Mouse (Mus musculus) liver, embryonic 11.5 days (tissue): ENCODE measurements around the gene Endog. TPM values are rescaled to one million over a fixed set of nuclear protein-coding genes. Genes with fewer than 3 reads are reported as not detected.

Experiments used
- ATAC-seq: fragments of 200-750 bp; cut with Nextera tagmentation; replicated peaks from 2 replicates; pipeline ENCODE4 v1.8.0; 2017; ENCODE audit warnings: moderate number of reproducible peaks, mild to moderate bottlenecking, moderate TSS enrichment, moderate library complexity; ENCODE audit not compliant: low FRiP score
- DNase-seq: peaks from one replicate; pipeline ENCODE4 v3.0.0-alpha.2; 2017; ENCODE audit warnings: low spot score
- H3K27ac ChIP-seq: fragments of 300-500 bp; sonication (generic); 2 replicates; pipeline ENCODE4 v1.5.1; 2014; ENCODE audit warnings: mild to moderate bottlenecking, low read depth, low read length, control low read depth
- H3K27me3 ChIP-seq: fragments of 300-500 bp; sonication (generic); replicated peaks from 2 replicates; pipeline ENCODE4 v1.6.1; 2014; ENCODE audit warnings: low read length, mixed read lengths; ENCODE audit not compliant: control insufficient read depth, insufficient read depth
- H3K36me3 ChIP-seq: fragments of 300-500 bp; sonication (generic); 2 replicates; pipeline ENCODE4 v1.6.1; 2014; ENCODE audit warnings: mild to moderate bottlenecking, low read length, moderate library complexity, mixed read lengths; ENCODE audit not compliant: control insufficient read depth, insufficient read depth
- H3K4me1 ChIP-seq: fragments of 300-500 bp; sonication (generic); replicated peaks from 2 replicates; pipeline ENCODE4 v1.6.1; 2014; ENCODE audit warnings: low read length, mixed read lengths; ENCODE audit not compliant: control insufficient read depth, insufficient read depth
- H3K4me2 ChIP-seq: fragments of 300-500 bp; sonication (generic); 2 replicates; pipeline ENCODE4 v1.6.1; 2014; ENCODE audit warnings: mild to moderate bottlenecking, control low read depth, moderate library complexity
- H3K4me3 ChIP-seq: fragments of 300-500 bp; sonication (generic); 2 replicates; pipeline ENCODE4 v1.5.1; 2014; ENCODE audit warnings: low read depth, low read length, control low read depth
- H3K9ac ChIP-seq: fragments of 300-500 bp; sonication (generic); 2 replicates; pipeline ENCODE4 v1.6.1; 2014; ENCODE audit warnings: low read depth, low read length, control low read depth
- H3K9me3 ChIP-seq: fragments of 300-500 bp; sonication (generic); 2 replicates; pipeline ENCODE4 v1.6.1; 2016; ENCODE audit warnings: low read length, inconsistent platforms, mixed read lengths; ENCODE audit not compliant: control insufficient read depth
- WGBS: fragments of 180-500 bp; shearing (Covaris S2); extraction: QIAGEN DNeasy Blood & Tissue Kit; methylation state at CpG from one replicate; pipeline ENCODE4 v1.1.7; 2014; 5-methylcytosine and 5-hydroxymethylcytosine counted together
- polyA plus RNA-seq: library from polyadenylated mRNA; unstranded; fragments of >200 nt; fragmentation: Nextera tagmentation; extraction: Ambion mirVana; gene quantifications from 2 replicates; pipeline ENCODE4 v1.2.1, GENCODE M21; 2014

Gene Endog
- polyA plus RNA-seq, 1 experiment from 2014 or later, result 29.1 TPM

GRCm38 (mm10) chr2:30198021-30198420, 26.7 kb downstream of the Endog start:
- Histone ChIP-seq H3K4me1 (peaks cover 9% of the 10 kb centered on the region), H3K4me3 (no peak overlapping the region), H3K27ac (no peak overlapping the region), H3K9ac (no peak overlapping the region), H3K27me3 (no peaks in the 10 kb centered on the region), H3K36me3 (no peaks in the 10 kb centered on the region), H3K4me2 (no peak overlapping the region), H3K9me3 (no peaks in the 10 kb centered on the region)
- DNase-seq (no peak), ATAC-seq (no peak)
- WGBS, result 72% methylated on average over 4 of the region's 4 CpGs

- ATAC-seq, result no peak
- Histone ChIP-seq H3K4me3 (no peak overlapping the region), H3K36me3 (no peaks in the 10 kb centered on the region), H3K27me3 (no peaks in the 10 kb centered on the region), H3K4me2 (no peak overlapping the region), H3K27ac (peak overlapping the region; percentile 14; the same call in 1 of the 2 replicates), H3K9ac (no peak overlapping the region), H3K4me1 (peaks cover 13% of the 10 kb centered on the region), H3K9me3 (no peaks in the 10 kb centered on the region)
- DNase-seq, result no peak
- WGBS, result 43% methylated on average over 1 of the region's 1 CpGs
These were observed 28.7 kb downstream of the Endog start for GRCm38 (mm10) chr2:30199984-30200383.

GRCm38 (mm10) chr2:30200388-30200925, 29.2 kb downstream of the Endog start:
- Histone ChIP-seq H3K4me3 (no peak overlapping the region), H3K4me1 (peaks cover 13% of the 10 kb centered on the region), H3K36me3 (no peaks in the 10 kb centered on the region), H3K9me3 (no peaks in the 10 kb centered on the region), H3K27ac (peak overlapping the region; percentile 32; the same call in 1 of the 2 replicates), H3K9ac (no peak overlapping the region), H3K27me3 (no peaks in the 10 kb centered on the region), H3K4me2 (no peak overlapping the region)
- ATAC-seq, result no peak
- DNase-seq, result no peak
- 74% methylated on average over 5 of the region's 5 CpGs for WGBS

GRCm38 (mm10) chr2:30203439-30203838, 32.1 kb downstream of the Endog start:
- Histone ChIP-seq H3K36me3 (no peaks in the 10 kb centered on the region), H3K4me3 (no peak overlapping the region), H3K9me3 (no peaks in the 10 kb centered on the region), H3K4me2 (no peak overlapping the region), H3K4me1 (peaks cover 15% of the 10 kb centered on the region), H3K27ac (no peak overlapping the region), H3K27me3 (no peaks in the 10 kb centered on the region), H3K9ac (no peak overlapping the region)
- ATAC-seq (no peak), DNase-seq (peak; percentile 56)
- 64% methylated on average over 7 of the region's 7 CpGs for WGBS

- no peak for DNase-seq
These were observed 33.9 kb downstream of the Endog start for GRCm38 (mm10) chr2:30205255-30205628.

GRCm38 (mm10) chr2:30205629-30206357, 34.5 kb downstream of the Endog start, which contains the start of gene Kyat1:
Kyat1 (minus strand) TSS chr2:30205847.
- Histone ChIP-seq H3K9me3 (no peaks in the 10 kb centered on the region), H3K27ac (peak within 1 kb of the TSS; percentile 81), H3K4me3 (peak within 1 kb of the TSS; percentile 83), H3K4me1 (peaks cover 10% of the 10 kb centered on the region), H3K27me3 (no peaks in the 10 kb centered on the region), H3K9ac (peak within 1 kb of the TSS; percentile 64), H3K36me3 (no peaks in the 10 kb centered on the region), H3K4me2 (peak within 1 kb of the TSS; percentile 97)
- DNase-seq (peak; percentile 88), ATAC-seq (peak; percentile 90)
- under 1% methylated on average over 44 of the region's 44 CpGs for WGBS

More at GRCm38 (mm10) chr2:30205255-30205628, 33.9 kb downstream of the Endog start:
- H3K4me1 ChIP-seq, result peaks cover 10% of the 10 kb centered on the region
- no peaks in the 10 kb centered on the region for H3K36me3 ChIP-seq
- H3K4me3 ChIP-seq, result peak overlapping the region; percentile 83
- no peaks in the 10 kb centered on the region for H3K27me3 ChIP-seq
- WGBS, result 2% methylated on average over 13 of the region's 13 CpGs
- H3K9me3 ChIP-seq, result no peaks in the 10 kb centered on the region
- peak overlapping the region; percentile 97 for H3K4me2 ChIP-seq
- no peak for ATAC-seq
- H3K27ac ChIP-seq, result peak overlapping the region; percentile 81
- H3K9ac ChIP-seq, result peak overlapping the region; percentile 64

- ATAC-seq, result no peak
- DNase-seq, result no peak
- H3K27ac ChIP-seq, result no peak overlapping the region
- H3K4me2 ChIP-seq, result no peak overlapping the region
- no peak overlapping the region for H3K4me3 ChIP-seq
- peaks cover 10% of the 10 kb centered on the region for H3K4me1 ChIP-seq
- WGBS, result 78% methylated on average over 4 of the region's 4 CpGs
- no peaks in the 10 kb centered on the region for H3K9me3 ChIP-seq
- no peak overlapping the region for H3K9ac ChIP-seq
- H3K27me3 ChIP-seq, result no peaks in the 10 kb centered on the region
- no peaks in the 10 kb centered on the region for H3K36me3 ChIP-seq
These were observed 36.1 kb downstream of the Endog start for GRCm38 (mm10) chr2:30207401-30207800.

GRCm38 (mm10) chr2:30207886-30208285, 36.6 kb downstream of the Endog start:
- no peak overlapping the region for H3K4me3 ChIP-seq
- H3K9ac ChIP-seq, result no peak overlapping the region
- H3K27me3 ChIP-seq, result no peaks in the 10 kb centered on the region
- DNase-seq (no peak), ATAC-seq (no peak)
- H3K4me2 ChIP-seq, result no peak overlapping the region
- WGBS, result 76% methylated on average over 5 of the region's 5 CpGs
- H3K4me1 ChIP-seq, result peaks cover 10% of the 10 kb centered on the region
- no peaks in the 10 kb centered on the region for H3K9me3 ChIP-seq
- H3K36me3 ChIP-seq, result no peaks in the 10 kb centered on the region
- no peak overlapping the region for H3K27ac ChIP-seq
